Mouse (Mus musculus) hindbrain, embryonic 12.5 days (tissue): ENCODE results near the gene Lifr. TPM values are rescaled to one million over a fixed set of nuclear protein-coding genes. Genes with fewer than 3 reads are reported as not detected.

ENCODE experiments used
- ATAC-seq: fragments of 200-750 bp; cut with Nextera tagmentation; 2 replicates; pipeline ENCODE4 v1.8.0; 2017; ENCODE audit warnings: moderate TSS enrichment; ENCODE audit not compliant: low FRiP score
- H3K27ac ChIP-seq: fragments of 300-500 bp; sonication (generic); 2 replicates; pipeline ENCODE4 v1.5.1; 2016; ENCODE audit warnings: mild to moderate bottlenecking
- H3K27me3 ChIP-seq: fragments of 300-500 bp; sonication (generic); 2 replicates; pipeline ENCODE4 v1.6.1; 2016; ENCODE audit warnings: mild to moderate bottlenecking
- H3K36me3 ChIP-seq: fragments of 300-500 bp; sonication (generic); 2 replicates; pipeline ENCODE4 v1.6.1; 2016; ENCODE audit warnings: mild to moderate bottlenecking
- H3K4me1 ChIP-seq: fragments of 300-500 bp; sonication (generic); 2 replicates; pipeline ENCODE4 v1.6.1; 2016
- H3K4me2 ChIP-seq: fragments of 300-500 bp; sonication (generic); replicated peaks from 2 replicates; pipeline ENCODE4 v1.6.1; 2016; ENCODE audit warnings: mild to moderate bottlenecking
- H3K4me3 ChIP-seq: fragments of 300-500 bp; sonication (generic); 2 replicates; pipeline ENCODE4 v1.5.1; 2016; ENCODE audit warnings: mild to moderate bottlenecking
- H3K9ac ChIP-seq: fragments of 300-500 bp; sonication (generic); 2 replicates; pipeline ENCODE4 v1.6.1; 2016; ENCODE audit warnings: mild to moderate bottlenecking, moderate library complexity
- H3K9me3 ChIP-seq: fragments of 300-500 bp; sonication (generic); replicated peaks from 2 replicates; pipeline ENCODE4 v1.6.1; 2016; ENCODE audit warnings: mild to moderate bottlenecking
- WGBS: fragments of 180-500 bp; shearing (Covaris S2); methylation state at CpG from one replicate; pipeline ENCODE4 v1.1.7; 2016; 5-methylcytosine and 5-hydroxymethylcytosine counted together
- polyA plus RNA-seq: library from polyadenylated mRNA; unstranded; fragments of >200 nt; fragmentation: Nextera tagmentation; extraction: Ambion mirVana; gene quantifications from 2 replicates; pipeline ENCODE4 v1.2.1, GENCODE M21; 2016

Gene Lifr
- polyA plus RNA-seq, 1 experiment from 2014 or later: 16.5 TPM

- Histone ChIP-seq H3K27ac (no peak overlapping the region), H3K9ac (no peak overlapping the region), H3K4me1 (peaks cover 8% of the 10 kb centered on the region; the same call in 1 of the 2 replicates), H3K27me3 (no peaks in the 10 kb centered on the region), H3K4me3 (no peak overlapping the region), H3K36me3 (no peaks in the 10 kb centered on the region), H3K9me3 (no peaks in the 10 kb centered on the region), H3K4me2 (no peak overlapping the region)
- ATAC-seq: no peak
- WGBS: 47% methylated on average over 8 of the region's 8 CpGs
Observed at GRCm38 (mm10) chr15:7084780-7085497, 5.5 kb upstream of the Lifr start.

GRCm38 (mm10) chr15:7088691-7089090 lies 1.7 kb upstream of the Lifr start:
- 57% methylated on average over 2 of the region's 2 CpGs for WGBS
- Histone ChIP-seq H3K27me3 (no peaks in the 10 kb centered on the region), H3K36me3 (no peaks in the 10 kb centered on the region), H3K9me3 (no peaks in the 10 kb centered on the region), H3K4me2 (no peak overlapping the region), H3K4me1 (peaks cover 4% of the 10 kb centered on the region; the same call in 1 of the 2 replicates), H3K9ac (no peak overlapping the region), H3K4me3 (no peak overlapping the region), H3K27ac (no peak overlapping the region)
- ATAC-seq: no peak

GRCm38 (mm10) chr15:7092321-7092720 lies 1.9 kb downstream of the Lifr start:
- no peak for ATAC-seq
- H3K4me2 ChIP-seq: no peak overlapping the region
- H3K27me3 ChIP-seq: no peaks in the 10 kb centered on the region
- no peaks in the 10 kb centered on the region for H3K36me3 ChIP-seq
- no peaks in the 10 kb centered on the region for H3K9me3 ChIP-seq
- no peaks in the 10 kb centered on the region for H3K4me1 ChIP-seq
- H3K27ac ChIP-seq: no peak overlapping the region
- no peak overlapping the region for H3K9ac ChIP-seq
- H3K4me3 ChIP-seq: no peak overlapping the region
- 57% methylated on average over 8 of the region's 8 CpGs for WGBS

- Histone ChIP-seq H3K4me3 (no peak overlapping the region), H3K27ac (no peak overlapping the region), H3K4me2 (no peak overlapping the region), H3K4me1 (no peaks in the 10 kb centered on the region), H3K9me3 (no peaks in the 10 kb centered on the region), H3K36me3 (no peaks in the 10 kb centered on the region), H3K9ac (no peak overlapping the region), H3K27me3 (no peaks in the 10 kb centered on the region)
- whole genome bisulfite sequencing: 93% methylated on average over 1 of the region's 1 CpGs
- ATAC-seq: no peak
Observed at GRCm38 (mm10) chr15:7099406-7099805, 9.0 kb downstream of the Lifr start.

- no peak for ATAC-seq
- Histone ChIP-seq H3K36me3 (no peaks in the 10 kb centered on the region), H3K9me3 (no peaks in the 10 kb centered on the region), H3K27ac (no peak overlapping the region), H3K27me3 (no peaks in the 10 kb centered on the region), H3K4me2 (no peak overlapping the region), H3K9ac (no peak overlapping the region), H3K4me3 (no peak overlapping the region), H3K4me1 (no peaks in the 10 kb centered on the region)
- 84% methylated on average over 6 of the region's 6 CpGs for WGBS
Observed at GRCm38 (mm10) chr15:7100226-7100625, 9.8 kb downstream of the Lifr start.

GRCm38 (mm10) chr15:7103051-7103450 lies 12.6 kb downstream of the Lifr start:
- Histone ChIP-seq H3K27ac (no peak overlapping the region), H3K9ac (no peak overlapping the region), H3K36me3 (no peaks in the 10 kb centered on the region), H3K4me3 (no peak overlapping the region), H3K9me3 (no peaks in the 10 kb centered on the region), H3K4me2 (no peak overlapping the region), H3K4me1 (no peaks in the 10 kb centered on the region), H3K27me3 (no peaks in the 10 kb centered on the region)
- no peak for ATAC-seq
- 86% methylated on average over 2 of the region's 2 CpGs for WGBS

- H3K27ac ChIP-seq: no peak overlapping the region
- H3K36me3 ChIP-seq: no peaks in the 10 kb centered on the region
- no peaks in the 10 kb centered on the region for H3K4me1 ChIP-seq
- H3K4me3 ChIP-seq: no peak overlapping the region
- H3K9me3 ChIP-seq: no peaks in the 10 kb centered on the region
- WGBS: 78% methylated on average over 5 of the region's 5 CpGs
- H3K9ac ChIP-seq: no peak overlapping the region
- no peak overlapping the region for H3K4me2 ChIP-seq
- no peaks in the 10 kb centered on the region for H3K27me3 ChIP-seq
- no peak for ATAC-seq
Observed at GRCm38 (mm10) chr15:7105224-7105623, 14.8 kb downstream of the Lifr start.

- Histone ChIP-seq H3K4me3 (no peak overlapping the region), H3K4me1 (no peaks in the 10 kb centered on the region), H3K4me2 (no peak overlapping the region), H3K36me3 (no peaks in the 10 kb centered on the region), H3K9ac (no peak overlapping the region), H3K27ac (no peak overlapping the region), H3K27me3 (no peaks in the 10 kb centered on the region), H3K9me3 (no peaks in the 10 kb centered on the region)
- no peak for ATAC-seq
- 88% methylated on average over 6 of the region's 6 CpGs for whole genome bisulfite sequencing
Observed at GRCm38 (mm10) chr15:7108160-7108559, 17.7 kb downstream of the Lifr start.

- Histone ChIP-seq H3K27ac (no peak overlapping the region), H3K9ac (no peak overlapping the region), H3K9me3 (no peaks in the 10 kb centered on the region), H3K4me3 (no peak overlapping the region), H3K4me1 (0 out of 2 replicates have a peak, but pooled peaks cover 4% of the 10 kb centered on the region), H3K36me3 (no peaks in the 10 kb centered on the region), H3K4me2 (no peak overlapping the region), H3K27me3 (no peaks in the 10 kb centered on the region)
- 82% methylated on average over 6 of the region's 6 CpGs for WGBS
- ATAC-seq: no peak
Observed at GRCm38 (mm10) chr15:7112227-7112907, 22.0 kb downstream of the Lifr start.

- Histone ChIP-seq H3K9ac (no peak overlapping the region), H3K4me2 (no peak overlapping the region), H3K27me3 (no peaks in the 10 kb centered on the region), H3K36me3 (no peaks in the 10 kb centered on the region), H3K4me3 (no peak overlapping the region), H3K9me3 (no peaks in the 10 kb centered on the region), H3K27ac (no peak overlapping the region), H3K4me1 (0 out of 2 replicates have a peak, but pooled peaks cover 4% of the 10 kb centered on the region)
- no peak for ATAC-seq
- 84% methylated on average over 3 of the region's 3 CpGs for WGBS
Observed at GRCm38 (mm10) chr15:7113906-7114305, 23.5 kb downstream of the Lifr start.

- H3K36me3 ChIP-seq: no peaks in the 10 kb centered on the region
- no peaks in the 10 kb centered on the region for H3K9me3 ChIP-seq
- no peak overlapping the region for H3K9ac ChIP-seq
- ATAC-seq: peak; percentile 12; the same call in 1 of the 2 replicates
- H3K27ac ChIP-seq: no peak overlapping the region
- no peak overlapping the region for H3K4me3 ChIP-seq
- 49% methylated on average over 7 of the region's 7 CpGs for WGBS
- 0 out of 2 replicates have a peak, but pooled peaks cover 4% of the 10 kb centered on the region for H3K4me1 ChIP-seq
- no peaks in the 10 kb centered on the region for H3K27me3 ChIP-seq
- H3K4me2 ChIP-seq: no peak overlapping the region
Observed at GRCm38 (mm10) chr15:7115326-7116003, 25.1 kb downstream of the Lifr start.

- no peaks in the 10 kb centered on the region for H3K9me3 ChIP-seq
- H3K9ac ChIP-seq: no peak overlapping the region
- H3K27ac ChIP-seq: no peak overlapping the region
- H3K4me3 ChIP-seq: no peak overlapping the region
- no peak for ATAC-seq
- H3K4me2 ChIP-seq: no peak overlapping the region
- WGBS: 64% methylated on average over 1 of the region's 1 CpGs
- no peaks in the 10 kb centered on the region for H3K36me3 ChIP-seq
- H3K4me1 ChIP-seq: 0 out of 2 replicates have a peak, but pooled peaks cover 4% of the 10 kb centered on the region
- no peaks in the 10 kb centered on the region for H3K27me3 ChIP-seq
Observed at GRCm38 (mm10) chr15:7116216-7116615, 25.8 kb downstream of the Lifr start.
